Mouse (Mus musculus) retina, embryonic 14.5 days (tissue): ENCODE measurements at regions not wholly inside any gene's neighbourhood (a gene's known extent, or its start where the extent isn't known, plus 50 kb on each side); places are given as distances from the start of the nearest gene placed in this dataset.

Experiments
- DNase-seq: peaks from one replicate; pipeline ENCODE4 v3.0.0-alpha.2; 2015; ENCODE audit warnings: low spot score

DNA sequence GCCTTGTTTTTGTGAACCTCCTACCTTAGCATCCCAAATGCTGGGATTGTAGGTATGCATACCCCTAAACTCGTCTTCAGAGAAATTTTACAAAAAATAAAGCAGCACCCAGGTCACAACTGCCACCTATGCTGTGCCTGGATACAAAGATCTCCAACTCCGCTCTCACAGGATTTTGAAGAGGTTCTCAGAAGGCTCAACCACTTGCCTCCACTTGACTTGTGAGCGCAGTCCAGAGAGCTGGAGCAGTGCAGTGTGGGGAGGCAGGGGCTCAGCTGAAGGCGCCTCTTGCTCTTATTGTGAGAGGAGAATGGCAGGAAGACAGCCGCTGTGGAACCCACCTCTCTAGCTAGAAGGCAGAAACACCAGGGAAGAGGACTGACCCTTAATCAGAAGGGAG is 182.9 kb downstream of the Rap2a start:
- DNase-seq: no peak

DNA sequence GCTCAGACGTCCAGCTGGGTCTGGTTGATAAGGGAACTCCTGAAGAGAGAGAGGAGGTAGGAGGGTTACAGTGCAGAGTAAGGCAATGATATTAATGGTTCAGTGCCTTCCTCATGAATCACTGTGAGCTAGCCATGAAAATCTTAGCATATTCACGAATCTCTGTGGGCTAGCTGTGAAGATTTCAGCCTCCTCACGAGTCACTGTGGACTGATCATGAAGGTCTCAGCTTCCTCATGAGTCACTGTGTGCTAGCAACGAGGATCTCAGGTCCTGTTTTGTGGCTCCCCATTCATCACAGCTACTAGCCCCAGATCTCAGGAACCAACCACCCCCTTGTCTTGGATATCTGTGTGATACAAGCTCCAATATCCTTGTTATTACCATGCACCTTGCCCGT is 191.4 kb downstream of the Rap2a start:
- DNase-seq: no peak

DNA sequence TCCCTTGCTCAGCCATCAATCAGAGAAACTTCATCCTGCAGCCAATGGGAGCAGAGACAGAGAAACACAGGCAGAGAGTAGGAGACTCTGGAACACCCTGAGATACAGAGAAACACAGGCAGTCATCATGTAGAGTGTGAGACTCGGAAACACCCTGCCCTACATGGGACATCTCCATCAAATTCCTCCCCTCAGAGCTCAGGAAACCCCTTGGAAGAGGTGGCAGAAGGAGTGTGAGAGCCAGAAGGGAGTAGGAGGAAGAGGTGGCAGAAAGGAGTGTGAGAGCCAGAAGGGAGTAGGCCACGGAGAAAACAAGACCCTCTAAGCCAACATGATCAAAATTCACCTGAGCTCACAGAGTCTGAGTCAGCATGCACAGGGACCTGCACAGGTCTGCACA is 197.5 kb downstream of the Rap2a start:
- no peak for DNase-seq

DNA sequence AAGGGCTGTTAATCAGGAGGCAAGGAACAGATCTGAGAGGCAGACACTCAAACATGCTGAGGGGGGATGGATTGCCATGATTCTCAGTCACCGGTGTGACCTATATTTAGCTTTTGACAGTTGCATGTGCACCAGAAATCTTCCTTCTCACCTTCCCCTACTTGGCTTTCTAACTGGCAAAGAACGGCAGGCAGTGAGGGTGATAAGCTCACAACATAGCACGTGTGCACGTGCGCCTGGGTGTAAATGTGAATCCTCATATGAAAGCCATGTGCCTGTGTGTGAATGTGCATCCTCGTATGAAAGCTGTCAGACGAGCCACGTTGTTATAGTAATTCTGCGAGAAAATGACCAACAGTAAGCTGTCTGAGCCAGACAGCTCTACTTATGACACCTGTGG is 200.3 kb downstream of the Rap2a start:
- no peak for DNase-seq

DNA sequence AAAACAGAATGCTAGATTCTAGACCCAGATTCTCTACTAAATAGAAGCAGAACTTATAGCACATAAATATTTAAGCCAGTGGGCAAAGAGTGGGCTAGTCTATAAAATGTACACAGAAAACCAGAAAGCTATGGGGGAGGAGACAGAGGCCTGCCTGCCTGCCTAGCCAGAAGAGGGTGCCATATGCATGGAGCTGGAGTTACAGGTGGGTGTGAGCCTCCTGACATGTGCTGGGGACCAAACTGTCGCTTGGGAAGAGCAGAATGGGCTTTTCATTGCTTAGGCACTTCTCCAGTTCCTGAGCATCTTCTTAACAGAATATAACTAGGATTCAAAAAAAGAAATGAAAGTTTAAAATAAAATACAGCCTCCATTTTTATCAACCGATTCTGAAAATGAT is 200.8 kb downstream of the Rap2a start:
- no peak for DNase-seq

DNA sequence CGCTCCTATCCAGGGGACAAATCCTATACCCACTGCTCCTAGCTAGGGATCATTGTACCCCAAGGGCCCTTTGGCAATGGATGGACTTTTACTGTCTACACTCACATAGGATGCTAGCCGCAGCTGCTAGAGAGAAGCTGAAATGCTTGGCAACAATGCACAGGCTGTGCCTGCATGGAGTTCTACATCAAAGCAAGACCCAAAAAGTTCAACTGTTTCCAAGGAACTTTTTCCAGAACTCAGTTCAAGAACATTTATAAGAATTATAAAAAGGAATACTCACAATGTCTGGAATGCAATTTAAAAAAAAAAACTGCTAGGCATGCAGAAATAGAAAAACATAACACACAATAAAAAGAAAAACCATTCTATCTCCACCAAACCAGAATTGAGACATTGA is 202.0 kb downstream of the Rap2a start:
- no peak for DNase-seq

DNA sequence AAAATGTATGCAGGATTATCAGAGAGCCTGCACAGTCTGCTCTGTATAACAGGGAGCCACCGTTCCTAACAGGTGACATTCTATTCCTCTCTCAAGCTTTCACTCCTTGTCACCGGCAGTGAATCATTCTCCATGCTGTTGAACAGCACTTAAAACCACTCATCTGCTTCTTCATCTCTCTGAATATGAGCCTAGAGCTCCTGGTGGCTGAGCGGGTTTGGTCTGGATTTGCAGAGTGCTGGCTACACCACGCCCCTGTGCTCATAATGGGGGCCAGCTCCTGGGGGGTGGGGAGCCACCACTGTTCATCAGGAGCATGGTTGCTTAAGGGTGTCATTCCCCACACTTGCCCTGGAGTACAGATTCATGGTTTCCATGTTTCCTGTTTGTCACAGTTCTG is 207.0 kb downstream of the Rap2a start:
- DNase-seq: no peak

DNA sequence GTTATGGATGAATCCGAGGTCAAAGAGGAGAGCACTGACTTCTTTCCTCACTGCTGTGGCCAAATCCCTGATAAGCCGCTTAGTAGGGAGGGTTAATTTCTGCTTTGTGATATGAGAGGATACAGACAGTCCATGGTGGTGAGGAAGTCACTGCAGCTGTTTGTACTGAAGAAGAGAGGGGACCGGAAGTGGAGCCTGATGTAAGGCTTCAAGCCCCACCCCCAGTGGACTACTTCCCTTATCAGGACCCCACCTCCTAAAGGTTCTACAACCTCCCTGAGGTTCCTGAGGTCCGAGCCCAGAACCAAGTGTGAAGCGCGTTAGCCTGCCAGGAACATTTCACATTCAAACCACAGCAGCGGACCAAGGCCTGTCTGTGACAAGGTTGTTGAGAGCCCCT is 207.6 kb downstream of the Rap2a start:
- no peak for DNase-seq

DNA sequence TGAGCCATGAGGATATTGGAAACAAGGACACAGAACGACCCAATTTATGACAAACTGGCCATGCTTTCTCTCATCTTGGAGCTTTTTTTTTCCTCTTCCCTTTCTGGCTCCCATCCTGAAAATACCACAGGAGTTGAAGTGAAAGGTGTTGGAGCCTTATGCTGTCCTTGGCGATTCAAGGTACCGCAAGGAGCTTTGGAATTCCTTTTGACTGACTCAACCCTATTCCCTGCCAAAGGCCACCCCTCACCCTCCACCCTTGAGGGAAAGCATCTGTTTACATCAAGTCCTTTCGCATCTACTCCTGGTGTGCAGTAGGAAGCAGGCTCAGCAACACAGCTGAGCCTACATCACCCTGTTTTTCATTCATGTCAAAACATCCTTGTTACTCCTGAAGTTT is 208.5 kb downstream of the Rap2a start:
- DNase-seq: no peak

DNA sequence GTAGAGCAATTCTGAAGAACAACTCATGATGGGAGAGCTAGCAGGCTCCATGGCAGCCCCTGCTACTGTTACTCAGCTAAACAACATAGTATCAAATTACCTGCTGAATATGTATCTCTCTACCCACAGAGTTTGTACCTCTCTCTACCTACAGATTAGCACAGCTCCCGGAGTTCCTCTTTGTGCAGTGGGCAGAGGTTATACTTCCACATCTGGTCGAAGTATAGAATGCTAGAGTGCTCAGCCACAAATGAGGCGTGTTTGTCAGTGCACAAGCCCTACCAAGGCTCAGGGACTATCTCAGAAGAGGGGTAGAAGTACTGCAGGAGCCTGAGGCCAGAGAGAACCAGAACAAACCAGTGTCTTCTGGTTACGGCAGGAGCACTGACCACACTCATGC is 211.6 kb upstream of the Ipo5 start:
- no peak for DNase-seq

DNA sequence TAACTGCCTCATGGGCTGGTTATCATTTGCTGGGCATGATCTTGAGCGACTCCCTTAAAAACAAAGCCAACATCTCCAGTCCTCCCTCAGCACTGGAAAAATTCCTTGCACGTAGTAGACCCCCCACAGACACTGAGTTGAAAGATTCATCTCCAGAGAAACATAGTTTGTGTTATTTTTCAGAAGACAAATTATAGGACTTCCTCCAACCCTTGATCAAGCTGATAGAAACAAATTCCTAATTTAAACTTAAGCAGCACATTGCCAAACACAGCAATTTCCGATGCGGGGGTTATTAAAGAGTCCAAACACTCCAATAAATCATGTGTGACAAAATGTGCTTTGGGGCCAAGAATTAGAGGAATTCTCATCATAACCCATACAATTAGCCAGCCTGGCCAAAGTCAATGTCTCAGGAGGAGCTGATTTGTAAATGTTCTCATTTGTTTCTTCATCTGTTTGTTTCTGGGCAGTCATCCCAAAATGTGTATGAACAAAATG is 205.7 kb upstream of the Ipo5 start:
- DNase-seq: no peak

DNA sequence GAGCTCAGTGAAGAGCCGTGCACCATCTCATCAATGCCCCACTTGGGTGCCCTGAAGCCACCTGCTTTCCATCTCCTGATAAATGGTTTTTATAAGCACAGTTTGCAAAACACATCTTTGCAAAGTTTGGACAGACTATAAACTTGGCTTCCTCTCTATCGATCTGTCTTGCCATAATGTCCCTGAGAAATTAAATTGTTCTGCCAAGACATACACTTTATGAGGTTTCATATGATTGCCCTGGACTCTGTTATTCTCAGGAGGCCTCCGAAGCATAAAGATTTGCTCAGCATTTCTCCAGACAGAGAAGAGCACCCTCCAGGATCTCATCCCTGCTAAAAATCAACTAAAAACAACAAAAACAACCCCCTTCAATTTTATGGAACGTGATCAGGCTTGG is 200.2 kb upstream of the Ipo5 start:
- no peak for DNase-seq

DNA sequence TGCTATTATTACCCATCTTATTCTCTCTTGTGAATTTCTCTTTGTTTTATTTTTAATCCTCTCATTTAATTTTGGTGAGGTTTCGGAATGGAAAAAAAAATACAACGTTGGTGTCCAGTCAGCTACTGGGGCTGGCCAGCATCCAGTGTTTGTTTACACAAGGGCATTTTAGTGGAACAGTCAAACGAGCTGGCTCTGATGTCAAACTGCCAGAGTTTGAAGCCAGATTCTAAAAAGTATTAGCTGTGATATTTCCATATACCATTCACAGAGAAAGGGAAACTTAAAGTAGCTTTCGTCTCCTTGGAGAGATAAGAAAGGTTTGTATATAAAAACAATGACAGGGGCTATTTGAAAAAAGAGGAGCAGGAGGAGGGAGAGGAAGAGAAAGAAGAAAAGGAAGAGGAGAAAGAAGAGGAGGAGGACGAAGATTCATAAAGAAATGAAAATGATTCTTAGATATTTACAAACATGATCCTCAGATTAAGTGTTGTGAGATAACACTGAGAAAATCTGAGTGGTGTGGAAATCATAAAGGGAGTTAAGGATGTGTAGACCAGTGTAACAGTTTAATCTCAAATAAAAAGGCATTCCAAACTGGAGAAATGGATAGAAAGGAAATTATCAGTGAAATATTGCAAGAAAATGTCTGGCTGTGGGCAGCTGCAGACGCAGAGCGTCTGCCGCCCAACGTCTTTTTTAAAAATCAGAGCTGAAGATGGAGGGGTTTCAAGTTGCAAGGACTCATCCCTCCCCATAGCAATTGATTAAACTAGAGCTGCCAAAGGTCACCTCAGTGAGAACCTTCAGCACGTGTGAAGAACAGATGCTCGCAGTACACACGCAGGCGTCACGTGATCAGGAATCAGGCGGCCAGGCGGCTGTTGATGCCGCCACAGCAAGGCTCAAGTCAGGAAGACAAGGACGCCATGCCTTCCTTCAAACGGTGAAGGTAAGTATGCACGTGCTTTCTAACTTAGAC is 190.3 kb upstream of the Ipo5 start:
- DNase-seq: no peak

DNA sequence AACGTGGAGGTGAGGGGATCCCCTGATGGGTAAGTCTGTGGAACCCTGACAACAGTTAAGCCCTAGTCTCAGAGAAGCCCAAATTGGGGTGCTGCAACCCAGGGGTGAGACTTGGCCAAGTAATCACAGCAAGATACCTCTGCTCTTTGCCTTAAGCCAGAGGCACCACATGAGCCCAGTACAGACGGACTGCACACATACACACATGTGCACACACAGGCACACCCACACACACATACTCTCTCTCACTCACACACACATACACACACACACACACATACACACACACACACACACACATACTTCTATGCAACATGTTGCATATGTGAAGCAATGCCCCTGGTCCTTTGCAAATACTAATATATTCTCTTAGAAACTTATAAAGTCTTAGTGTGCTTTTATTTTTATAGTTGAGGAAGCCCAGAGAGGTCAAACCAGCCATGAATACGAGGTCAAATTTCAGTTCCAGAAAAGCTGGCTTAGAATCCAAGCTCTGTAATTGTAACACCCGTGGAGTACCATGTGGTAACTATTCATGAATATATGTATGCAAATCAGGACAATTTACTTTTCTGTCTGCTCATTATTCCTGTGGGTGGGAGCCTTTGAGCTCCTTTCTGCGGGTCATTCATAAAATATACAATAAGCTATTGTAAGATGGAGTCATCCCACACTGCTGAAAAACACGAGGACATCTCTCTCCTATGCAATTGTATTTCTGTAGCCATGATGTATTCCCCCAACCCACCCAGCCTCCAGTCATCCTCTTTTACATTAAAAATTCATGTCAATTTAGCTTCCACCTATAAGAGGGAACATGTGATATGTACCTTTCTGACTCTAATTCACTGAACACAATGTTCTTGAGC is 189.2 kb upstream of the Ipo5 start:
- no peak for DNase-seq

DNA sequence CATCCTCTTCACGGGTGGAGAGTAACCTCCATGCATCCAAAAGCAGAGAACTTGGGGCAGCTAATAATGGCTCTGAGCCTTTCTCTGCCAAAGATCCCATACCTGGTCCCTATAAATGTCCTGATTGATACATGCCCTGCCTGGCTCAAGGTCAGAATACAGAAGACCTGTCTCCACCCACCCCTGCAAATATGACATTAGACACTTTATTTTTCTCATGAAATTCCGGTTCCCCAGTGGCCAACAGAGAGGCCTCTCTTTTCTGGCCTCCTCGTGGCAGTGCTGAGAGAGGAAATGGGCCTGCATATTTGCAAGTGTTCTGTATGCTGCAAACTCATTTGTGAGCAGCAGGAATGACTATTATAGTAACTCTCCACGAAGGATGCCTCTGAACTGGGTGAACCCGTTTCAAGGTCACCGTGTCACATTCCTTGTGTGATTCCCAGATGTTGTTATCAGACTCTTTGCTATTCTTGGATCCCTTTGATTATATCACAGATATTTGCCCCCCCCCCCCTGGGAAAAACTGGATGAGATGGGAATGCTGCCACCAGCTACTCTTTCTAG is 188.4 kb upstream of the Ipo5 start:
- no peak for DNase-seq

DNA sequence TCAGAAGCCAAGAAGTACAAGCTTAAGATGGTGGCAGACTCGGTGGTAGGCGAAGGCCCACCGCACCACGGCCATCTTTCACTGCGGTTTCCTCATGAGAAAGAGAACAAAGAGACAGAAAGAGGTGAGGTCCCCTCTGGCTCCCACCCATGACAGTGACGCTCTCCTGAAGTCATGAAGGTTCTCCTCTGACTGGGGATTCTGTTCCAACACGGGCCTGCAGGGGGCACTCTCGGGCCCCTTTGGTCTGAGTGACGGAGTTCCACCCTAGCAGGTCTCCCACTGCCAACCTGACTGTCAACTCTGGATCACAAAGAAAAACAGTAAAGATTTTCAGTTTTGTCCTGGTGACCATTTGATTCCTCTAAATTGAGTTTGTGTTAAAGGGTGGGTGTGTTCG is 182.9 kb upstream of the Ipo5 start:
- no peak for DNase-seq

DNA sequence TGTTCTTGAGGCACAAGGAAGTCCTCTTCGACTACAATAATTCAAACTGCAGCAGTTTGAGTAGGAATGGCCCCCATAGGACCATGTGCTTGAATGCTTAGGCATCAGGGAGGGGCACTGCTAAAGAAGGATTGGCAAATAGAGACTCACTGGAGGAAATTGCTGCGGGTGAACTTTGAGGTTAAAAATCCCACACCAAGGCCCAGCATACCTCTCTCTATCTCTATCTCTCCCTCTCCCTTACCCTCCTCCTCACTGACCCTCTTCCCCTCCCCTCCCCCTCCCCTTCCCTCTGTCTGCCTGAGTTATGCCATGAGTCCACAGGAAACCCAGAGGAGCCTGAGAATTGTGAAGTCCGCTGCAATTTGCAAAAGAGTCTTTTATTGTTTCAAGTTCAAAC is 180.8 kb upstream of the Ipo5 start:
- peak; percentile 18 for DNase-seq

DNA sequence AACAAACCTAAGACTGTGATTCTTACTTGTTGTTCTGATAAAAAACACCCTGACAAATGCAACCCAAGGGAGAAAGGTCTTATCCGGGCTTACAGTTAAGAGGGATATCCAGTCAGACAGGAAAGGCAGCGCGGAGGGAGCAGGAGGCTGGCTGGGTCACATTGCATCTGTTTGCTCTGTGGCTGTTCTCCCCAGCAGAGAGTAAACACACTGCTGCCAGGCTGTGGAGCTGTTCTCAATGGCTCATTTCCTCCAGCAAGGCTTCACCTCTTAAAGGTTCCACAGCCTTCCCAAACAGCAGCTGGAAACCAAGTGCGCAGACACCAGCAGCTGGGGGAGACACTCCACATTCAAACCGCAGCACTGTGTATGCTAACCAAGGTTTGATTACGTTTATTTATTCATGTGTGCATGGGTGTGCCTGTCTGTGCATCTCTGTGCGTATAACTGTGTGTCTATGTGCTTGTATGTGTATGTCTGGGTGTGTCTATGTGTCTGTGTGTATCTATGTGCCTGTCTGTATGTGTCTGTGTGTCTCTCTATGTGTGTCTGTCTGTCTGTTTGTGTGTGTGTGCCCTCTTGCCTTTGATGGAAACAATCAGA is 179.2 kb upstream of the Ipo5 start:
- no peak for DNase-seq

DNA sequence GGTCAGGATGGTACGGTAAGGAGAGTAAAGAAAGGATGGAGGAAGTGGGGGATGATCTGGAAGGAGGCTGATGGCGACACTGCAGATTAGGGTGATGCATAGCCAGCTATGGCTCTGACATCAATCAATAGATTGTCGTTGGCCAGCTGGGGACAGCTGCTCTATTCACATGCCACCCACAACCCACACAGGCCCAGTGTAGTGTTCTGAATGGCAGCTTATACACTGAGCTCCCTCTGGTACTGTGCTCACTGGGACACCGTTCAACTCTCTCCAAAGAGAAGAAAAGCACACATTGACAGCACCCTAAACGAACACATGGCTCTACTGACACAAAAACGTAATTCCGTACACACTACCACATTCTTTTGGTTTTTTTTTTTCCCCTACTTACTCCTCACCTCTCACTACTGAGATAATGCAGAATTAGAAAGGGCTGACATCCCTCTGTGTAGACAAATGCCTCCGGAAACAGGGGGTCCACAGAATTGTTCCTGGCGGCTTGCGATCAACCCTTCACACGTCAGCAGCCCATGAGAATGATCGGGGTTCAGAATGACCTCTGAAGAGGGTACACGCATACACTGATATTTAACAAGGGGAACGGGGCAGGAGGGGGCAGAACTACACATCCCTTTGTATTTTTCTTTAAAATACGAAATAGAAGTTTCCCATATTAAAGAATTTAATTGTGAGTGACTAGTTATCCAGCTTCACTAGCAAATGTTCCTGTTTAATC is 178.5 kb upstream of the Ipo5 start:
- DNase-seq: no peak

DNA sequence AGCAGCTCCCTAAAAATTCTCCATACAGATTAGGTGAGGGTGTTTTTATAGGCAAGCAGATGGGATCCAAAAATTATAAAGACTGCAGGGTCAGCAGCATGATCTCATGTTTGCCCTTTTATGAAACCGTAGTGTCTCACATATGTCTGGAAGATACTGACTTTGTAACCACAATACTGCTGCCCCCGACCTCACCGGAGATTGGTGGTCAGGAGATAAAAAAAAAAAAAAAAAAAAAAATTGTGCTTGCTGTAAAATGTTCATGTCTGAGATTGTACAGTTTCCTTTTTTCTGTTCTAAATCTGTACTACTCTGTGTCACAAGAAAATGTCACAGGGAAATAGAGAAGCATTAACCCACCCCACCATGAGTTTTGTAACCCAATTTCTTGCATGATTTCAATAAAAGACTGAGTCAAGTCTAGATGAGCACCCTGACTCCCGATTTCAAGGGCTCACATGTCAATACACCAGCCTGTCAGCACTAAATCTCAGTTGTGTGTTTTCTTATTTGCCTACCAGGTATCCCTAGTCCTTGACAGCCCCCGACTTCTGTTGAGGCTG is 169.5 kb upstream of the Ipo5 start:
- no peak for DNase-seq

DNA sequence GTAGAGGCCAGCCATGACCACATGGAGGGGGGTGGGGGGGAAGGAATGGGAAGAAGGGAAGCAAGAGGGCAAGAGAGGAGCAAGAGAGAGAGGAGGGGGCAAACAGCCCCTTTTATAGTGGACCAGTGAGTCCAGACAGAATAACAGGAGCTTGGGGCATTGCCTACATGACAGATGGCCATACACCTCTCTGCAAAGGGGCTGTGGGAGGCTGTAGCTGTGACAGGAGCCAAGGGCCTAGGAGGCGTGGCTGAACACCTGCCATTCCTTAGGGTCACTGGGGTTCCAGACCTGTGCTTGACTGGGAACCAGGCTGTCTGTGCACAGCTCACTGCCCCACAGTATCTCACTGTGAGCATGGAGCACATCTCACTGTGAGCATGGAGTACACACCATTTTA is 157.0 kb upstream of the Ipo5 start:
- no peak for DNase-seq
